Mouse (Mus musculus) ES-E14 (cell line): ENCODE results near the gene Pgd. TPM values are rescaled to one million over a fixed set of nuclear protein-coding genes. Genes with fewer than 3 reads are reported as not detected.
"Not testable (repeated sequence)": the region's sequence is repeated elsewhere in the genome, so short reads cannot be mapped to it uniquely, and the experiment has no call there.

Source experiments
- DNase-seq: peaks from one replicate; pipeline ENCODE4 v3.0.0-alpha.2; 2013; ENCODE audit warnings: low read depth, low spot score
- H3K27ac ChIP-seq: 2 replicates; pipeline ENCODE4 v1.5.1; 2012; ENCODE audit warnings: low read depth, mild to moderate bottlenecking, low read length, moderate library complexity, mixed read lengths; ENCODE audit not compliant: poor library complexity, insufficient read depth, severe bottlenecking
- H3K36me3 ChIP-seq: 2 replicates; pipeline ENCODE4 v1.6.1; 2012; ENCODE audit warnings: mild to moderate bottlenecking, low read length, moderate library complexity, mixed read lengths; ENCODE audit not compliant: control insufficient read depth, poor library complexity, insufficient read depth, severe bottlenecking
- H3K4me1 ChIP-seq, 2 experiments: fragments of 150-350 bp in 1 of 2; sonication (generic) in 1 of 2; 2 replicates each; pipeline ENCODE4 v1.6.1; 2012; ENCODE audit warnings: low read length in 2 of 2, mild to moderate bottlenecking in 1 of 2, mixed read lengths in 1 of 2; ENCODE audit not compliant: control insufficient read depth in 2 of 2, insufficient read depth in 2 of 2, poor library complexity in 1 of 2
- H3K4me3 ChIP-seq, 2 experiments: fragments of 150-350 bp in 1 of 2; sonication (generic) in 1 of 2; 2 replicates each; pipeline ENCODE4 v1.5.1; 2012; ENCODE audit warnings: low read length in 2 of 2, low read depth in 1 of 2, mild to moderate bottlenecking in 1 of 2, mixed read lengths in 1 of 2; ENCODE audit not compliant: insufficient read depth in 1 of 2, poor library complexity in 1 of 2, severe bottlenecking in 1 of 2
- H3K9ac ChIP-seq: 2 replicates; pipeline ENCODE4 v1.6.1; 2012; ENCODE audit warnings: low read depth, mild to moderate bottlenecking, low read length, mixed read lengths; ENCODE audit not compliant: poor library complexity, insufficient read depth, severe bottlenecking
- H3K9me3 ChIP-seq: fragments of 150-350 bp; sonication (generic); 2 replicates; pipeline ENCODE4 v1.6.1; 2012; ENCODE audit warnings: low read depth, mild to moderate bottlenecking, low read length; ENCODE audit not compliant: control insufficient read depth, insufficient read depth
- CHD2 ChIP-seq: IDR thresholded peaks from 2 replicates; pipeline ENCODE4 v1.6.1; 2014; ENCODE audit warnings: mild to moderate bottlenecking, low read depth, low read length, inconsistent platforms
- HCFC1 ChIP-seq: IDR thresholded peaks from 2 replicates; pipeline ENCODE4 v1.6.1; 2012; ENCODE audit warnings: low read length, inconsistent platforms, borderline replicate concordance; ENCODE audit not compliant: insufficient read depth
- MAFK ChIP-seq: IDR thresholded peaks from 2 replicates; pipeline ENCODE4 v1.6.1; 2014; ENCODE audit warnings: mild to moderate bottlenecking, low read depth, low read length, inconsistent platforms; ENCODE audit not compliant: insufficient read depth
- ZC3H11A ChIP-seq: IDR thresholded peaks from 2 replicates; pipeline ENCODE4 v1.6.1; 2012; ENCODE audit warnings: low read depth, mild to moderate bottlenecking, inconsistent platforms, low read length, borderline replicate concordance
- ZNF384 ChIP-seq: IDR thresholded peaks from 2 replicates; pipeline ENCODE4 v1.6.1; 2012; ENCODE audit warnings: low read depth, low read length, inconsistent platforms
- in situ Hi-C, 2 experiments: fragments of 600-800 bp; cut with MboI; formaldehyde crosslinking; loops; one replicate each; pipeline ENCODE4 v1.15.1; 2025; ENCODE audit warnings: low sequenced_read_pairs in 2 of 2, inconsistent platforms in 1 of 2; ENCODE audit not compliant: unreplicated experiment in 2 of 2
- total RNA-seq: library from RNA; depleted of rRNA; stranded (reverse); fragments of 300-350 nt; gene quantifications from 2 replicates; pipeline ENCODE4 v1.2.3, GENCODE M21; 2012

The Pgd gene
- total RNA-seq, 1 experiment = 63.7 TPM

GRCm38 (mm10) chr4:149125341-149126114 is 41.0 kb downstream of the Pgd start:
- Histone ChIP-seq H3K9me3 (no peaks in the 10 kb centered on the region), H3K4me1 (peaks cover 4 to 23% of the 10 kb centered on the region in 2 experiments; a peak in 2 of 4 replicates), H3K9ac (no peak overlapping the region), H3K4me3 (no peak overlapping the region), H3K27ac (no peak overlapping the region), H3K36me3 (peaks cover 24% of the 10 kb centered on the region)
- no peak for TF ChIP-seq CHD2
- no peak for TF ChIP-seq ZNF384
- TF ChIP-seq HCFC1 = no peak
- TF ChIP-seq ZC3H11A = no peak
- TF ChIP-seq MAFK = no peak
- in situ Hi-C loops = no loop called here
- peak; percentile 58 for DNase-seq

- H3K4me1 ChIP-seq = peaks cover 4 to 27% of the 10 kb centered on the region in 2 experiments; a peak in 2 of 4 replicates
- peak; percentile 63 for DNase-seq
- no peaks in the 10 kb centered on the region for H3K9me3 ChIP-seq
- peak overlapping the region; percentile 33; the same call in 1 of the 2 replicates for H3K9ac ChIP-seq
- in situ Hi-C loops = no loop called here
- TF ChIP-seq ZC3H11A (no peak), CHD2 (no peak), MAFK (no peak), HCFC1 (no peak), ZNF384 (no peak)
- H3K4me3 ChIP-seq = peak overlapping the region in 1 of 2 experiments; percentile 18; a peak in 1 of 4 replicates
- H3K27ac ChIP-seq = peak overlapping the region; percentile 20; the same call in 1 of the 2 replicates
- peaks cover 12% of the 10 kb centered on the region for H3K36me3 ChIP-seq
Measured at GRCm38 (mm10) chr4:149123432-149123831, 43.1 kb downstream of the Pgd start.

- H3K4me1 ChIP-seq = peaks cover 2 to 23% of the 10 kb centered on the region in 2 experiments; a peak in 3 of 4 replicates
- in situ Hi-C loops, H3K36me3 ChIP-seq, H3K4me3 ChIP-seq, DNase-seq, H3K27ac ChIP-seq, H3K9ac ChIP-seq, H3K9me3 ChIP-seq: not testable (repeated sequence)
Measured at GRCm38 (mm10) chr4:149119978-149120562, 46.5 kb downstream of the Pgd start.

- Histone ChIP-seq H3K27ac (no peak within 1 kb of the TSS), H3K9me3 (no peaks in the 10 kb centered on the region), H3K4me1 (peaks cover 0 to 3% of the 10 kb centered on the region in 2 experiments; a peak in 1 of 4 replicates), H3K4me3 (peak within 1 kb of the TSS; percentile 82 to 92), H3K36me3 (peaks cover 3% of the 10 kb centered on the region; the same call in 1 of the 2 replicates), H3K9ac (peak within 1 kb of the TSS; percentile 91)
- in situ Hi-C loops = no loop called here
- TF ChIP-seq ZC3H11A (no peak), HCFC1 (peak; percentile 100), MAFK (no peak), ZNF384 (0 out of 2 replicates have a peak, but pooled peaks have one; percentile 4), CHD2 (peak; percentile 99)
- DNase-seq = peak; percentile 87
Measured at GRCm38 (mm10) chr4:149103875-149104561, 62.6 kb downstream of the Pgd start, which contains the start of gene Dffa. TSS of gene Dffa (plus strand) at chr4:149104146.
